Mouse (Mus musculus) left cerebral cortex, postnatal 14 days (tissue): ENCODE data around the gene Prex1. TPM values are rescaled to one million over a fixed set of nuclear protein-coding genes. Genes with fewer than 3 reads are reported as not detected.
A peak's percentile ranks its signal among the peaks of the same experiment; 100 is the strongest.

ENCODE experiments used
- DNase-seq, 2 experiments: peaks; one replicate each; pipeline ENCODE4 v3.0.0; 2021 to 2022; ENCODE audit warnings: low spot score in 2 of 2, mixed read lengths in 1 of 2
- intact Hi-C: fragments of 180-260 bp; cut with DNase I; formaldehyde crosslinking; loops from one replicate; pipeline ENCODE4 v1.15.1; 2025
- total RNA-seq, 2 experiments: library from RNA; stranded (reverse); gene quantifications; 2 replicates each; pipeline ENCODE4 v1.2.3; 2021

Gene Prex1
- total RNA-seq, 2 experiments from 2014 or later = 119 to 132 TPM

DNA sequence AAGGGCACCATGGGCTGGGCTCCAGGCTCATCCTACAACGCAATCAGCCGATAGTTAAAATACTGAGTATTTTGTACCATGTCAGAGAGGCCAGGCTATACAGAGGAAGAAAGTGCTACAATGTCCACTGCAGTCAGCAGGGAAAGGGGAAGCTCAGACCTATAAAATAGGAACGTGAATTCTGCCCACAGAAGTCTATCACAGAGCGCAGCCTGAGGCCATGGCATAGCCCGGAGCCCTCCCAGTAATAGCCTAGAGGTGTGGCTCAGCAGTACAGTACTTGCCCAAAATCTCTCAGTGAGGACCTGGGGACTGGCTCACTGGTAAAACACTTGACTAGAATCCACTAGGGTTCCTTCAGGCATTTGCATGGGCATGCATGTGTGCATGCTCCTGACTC is 14.1 kb downstream of the Prex1 start:
- intact Hi-C loops = no loop called here

GRCm38 (mm10) chr2:166694616-166695015 is 19.0 kb downstream of the Prex1 start:
- no peak for DNase-seq
- intact Hi-C loops = no loop called here

More for the DNA sequence above, 14.1 kb downstream of the Prex1 start:
- DNase-seq = no peak

- DNase-seq = no peak
- intact Hi-C loops = no loop called here
Observed at GRCm38 (mm10) chr2:166693394-166693793, 20.2 kb downstream of the Prex1 start.

DNA sequence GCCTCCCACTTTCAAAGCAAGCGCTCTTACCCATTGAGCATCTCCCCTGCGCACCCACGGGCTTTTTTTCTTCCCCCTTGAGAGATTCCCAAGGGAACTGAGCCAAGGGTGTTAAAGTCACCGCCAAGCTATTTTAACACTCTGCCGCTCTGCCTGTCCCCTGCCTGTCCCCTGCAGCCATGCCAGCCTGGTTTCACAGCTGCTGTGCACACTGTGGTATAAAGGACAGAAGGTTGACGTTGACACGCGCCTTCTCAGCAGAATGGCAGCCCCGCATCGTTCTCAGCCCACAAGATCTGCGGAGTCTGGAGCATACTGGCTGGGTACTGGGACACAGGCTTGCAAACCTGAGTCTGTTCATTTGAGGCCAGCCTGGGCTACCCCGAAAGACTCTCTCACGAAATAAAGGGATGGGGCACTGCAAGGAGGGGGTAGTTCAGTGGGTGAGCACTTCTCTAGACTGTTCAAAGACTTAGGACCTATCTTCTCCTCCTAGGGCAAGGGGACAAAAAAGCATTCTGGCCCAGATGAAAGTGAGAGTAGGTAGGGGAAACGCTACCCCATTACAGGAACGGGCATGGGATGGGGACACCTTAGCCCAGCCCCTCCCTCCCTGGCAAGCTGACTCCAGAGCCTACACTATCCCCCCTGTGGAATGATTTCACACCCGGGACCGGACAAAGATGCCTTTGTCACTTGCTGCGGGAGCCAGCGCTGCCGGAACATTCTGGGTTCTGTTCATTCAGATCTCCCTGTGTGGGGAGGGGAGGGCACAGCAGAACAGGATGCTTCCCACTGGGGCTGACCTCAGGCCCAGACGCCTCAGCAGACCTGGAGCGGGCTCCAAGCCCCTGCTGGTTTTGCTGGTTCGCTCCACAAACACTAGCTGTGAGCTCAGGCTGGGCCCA is 21.8 kb downstream of the Prex1 start:
- DNase-seq = peak; percentile 65 to 71
- intact Hi-C loops = no loop called here

- DNase-seq = no peak
- intact Hi-C loops = no loop called here
Observed at GRCm38 (mm10) chr2:166686917-166687316, 26.7 kb downstream of the Prex1 start.

DNA sequence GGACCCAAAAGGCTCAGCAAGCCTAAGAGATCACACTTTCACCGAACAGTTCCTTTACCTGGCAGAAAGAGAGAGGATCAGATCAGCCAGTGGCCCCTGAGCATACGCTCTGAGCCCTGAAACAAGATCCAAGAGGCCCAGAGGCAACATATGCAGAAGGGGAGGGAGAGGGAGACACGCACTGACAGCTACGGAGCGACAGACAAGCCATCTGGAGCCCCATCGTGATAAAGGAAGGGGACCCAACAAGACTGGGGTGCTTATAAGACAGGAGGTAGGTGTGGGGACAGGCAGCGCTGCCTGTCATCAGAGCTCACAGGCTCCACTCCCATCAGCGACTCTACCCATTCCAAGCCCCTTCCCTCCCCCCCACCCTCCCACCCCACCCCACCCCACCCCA is 27.8 kb downstream of the Prex1 start:
- intact Hi-C loops = no loop called here
- DNase-seq = no peak

DNA sequence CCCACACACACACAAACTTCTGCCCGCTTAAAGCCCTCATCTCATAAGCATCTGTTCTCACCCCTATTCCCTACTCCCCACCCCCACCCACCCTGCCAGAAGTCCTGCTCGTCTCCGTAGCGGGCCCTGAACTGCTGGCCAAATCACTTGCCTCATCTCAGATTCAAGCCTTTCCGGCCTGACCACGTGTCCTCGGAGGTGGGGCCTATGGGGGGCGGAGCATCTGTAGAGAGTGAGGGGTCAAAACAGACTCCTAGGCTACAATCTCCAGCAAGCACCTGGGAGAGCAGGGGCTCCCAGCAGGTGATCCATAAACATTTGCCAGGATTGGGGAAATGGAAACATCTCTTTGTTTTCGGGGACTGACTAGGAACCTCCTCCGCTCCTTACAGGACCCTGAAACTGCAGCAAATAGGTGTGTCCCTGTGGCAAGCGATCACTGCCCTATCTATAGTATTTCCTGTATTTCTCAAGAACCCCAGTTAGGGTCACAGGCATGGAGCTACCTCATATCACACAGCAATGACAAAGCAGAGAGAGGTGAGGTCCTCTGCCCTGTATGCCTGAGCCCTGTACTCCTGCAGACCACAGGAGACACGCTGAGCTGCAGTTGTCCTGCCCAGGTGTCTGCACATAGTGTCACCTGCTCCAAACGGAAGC is 29.6 kb downstream of the Prex1 start:
- intact Hi-C loops = no loop called here
- no peak for DNase-seq

DNA sequence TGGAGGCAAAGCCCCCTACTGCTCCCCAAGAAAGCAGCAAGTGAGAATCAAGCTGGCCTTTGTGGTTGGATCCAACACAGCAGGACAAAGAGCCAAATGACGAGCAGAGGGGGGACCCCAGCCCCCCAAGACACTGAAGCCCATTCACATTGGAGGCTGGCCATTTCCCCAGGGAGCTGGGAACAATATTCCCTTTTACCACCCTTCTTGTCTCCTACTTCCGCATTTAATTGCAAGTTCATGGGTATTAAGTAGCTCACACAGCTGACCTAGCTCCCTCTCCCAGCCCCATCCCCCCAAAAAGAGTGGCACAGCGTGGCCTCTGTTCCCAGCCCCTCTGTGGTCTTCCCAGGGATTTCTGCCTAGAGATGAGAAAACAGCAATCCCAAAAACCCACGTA is 30.8 kb downstream of the Prex1 start:
- DNase-seq = peak in 1 of 2 experiments; percentile 47
- intact Hi-C loops = no loop called here

DNA sequence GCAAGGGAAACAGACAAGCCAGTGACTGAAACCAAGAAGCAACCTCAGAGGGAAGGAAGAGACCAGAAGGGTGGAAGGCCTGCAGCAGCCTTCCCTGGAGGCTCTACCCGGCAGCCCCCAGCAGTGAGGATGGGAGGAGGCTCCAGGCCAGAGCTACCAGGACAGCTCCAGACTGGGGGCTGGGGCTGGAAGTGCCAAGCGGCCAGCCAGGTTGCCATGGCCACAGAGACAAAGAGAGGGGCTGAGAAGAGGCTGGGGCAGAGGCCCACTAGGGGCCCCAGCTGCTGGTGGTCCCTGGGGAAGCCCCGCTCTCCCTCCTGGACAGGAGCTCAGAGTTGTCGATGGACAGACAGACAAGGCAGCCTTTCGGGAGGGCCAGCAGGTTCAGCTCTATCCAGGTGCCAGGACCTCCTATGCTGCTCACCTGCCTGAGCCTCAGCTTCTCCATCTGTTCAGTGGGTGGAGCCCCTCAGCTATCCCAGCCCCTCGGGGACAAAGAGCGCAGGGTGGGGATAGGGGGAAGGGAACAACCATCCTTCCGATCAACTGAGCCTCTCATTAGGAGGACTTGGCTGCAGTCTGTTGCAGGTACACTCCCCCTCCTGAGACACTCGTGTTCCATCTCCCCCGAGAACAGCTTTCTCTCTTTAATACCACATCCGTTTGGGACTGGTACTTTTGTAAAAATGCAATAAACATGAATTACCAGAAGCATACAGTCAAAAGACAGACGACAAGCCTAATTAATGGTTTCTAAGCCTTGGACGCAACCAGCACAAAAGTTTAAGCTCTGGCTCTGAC is 34.5 kb downstream of the Prex1 start:
- intact Hi-C loops = no loop called here
- DNase-seq = no peak

DNA sequence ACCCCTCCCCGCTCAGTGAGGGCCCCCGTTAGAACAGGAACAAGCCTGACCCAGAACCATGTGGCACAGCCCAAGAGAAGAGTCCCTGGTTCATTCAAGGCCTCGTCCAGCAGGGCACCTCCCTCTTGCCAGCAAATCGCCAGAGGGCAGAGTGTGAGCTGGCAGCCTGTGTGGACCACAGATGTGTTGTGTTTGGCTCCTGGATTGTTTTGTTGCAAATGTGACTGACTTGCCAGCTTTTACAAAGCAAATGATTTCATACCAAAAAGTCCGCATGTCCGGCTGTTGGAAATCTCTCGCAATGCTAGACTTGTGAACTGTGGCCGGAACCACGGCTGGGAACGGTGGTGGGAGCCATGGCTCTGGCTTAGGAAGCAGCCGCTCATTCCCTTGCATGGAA is 36.7 kb downstream of the Prex1 start:
- peak in 1 of 2 experiments; percentile 41 for DNase-seq
- intact Hi-C loops = no loop called here

DNA sequence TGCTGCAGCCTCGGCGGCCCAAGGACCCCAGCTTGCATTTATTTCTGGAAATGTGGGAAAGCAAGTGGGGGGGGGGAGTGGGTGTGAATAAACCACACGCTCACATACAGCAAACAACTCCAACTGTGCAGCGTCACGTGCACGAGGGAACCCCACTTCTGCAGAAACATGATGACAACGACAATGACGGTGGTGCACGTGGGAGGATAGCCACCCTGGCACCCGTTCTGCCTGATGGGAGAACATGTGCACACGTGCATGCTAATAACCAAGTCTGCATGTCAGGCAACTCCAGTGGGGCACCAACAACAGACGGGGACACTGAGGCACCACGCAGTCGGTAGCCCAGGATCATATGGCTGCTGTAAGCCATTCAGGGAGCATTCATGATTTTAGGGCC is 37.1 kb downstream of the Prex1 start:
- intact Hi-C loops = no loop called here
- peak; percentile 71 to 86 for DNase-seq

DNA sequence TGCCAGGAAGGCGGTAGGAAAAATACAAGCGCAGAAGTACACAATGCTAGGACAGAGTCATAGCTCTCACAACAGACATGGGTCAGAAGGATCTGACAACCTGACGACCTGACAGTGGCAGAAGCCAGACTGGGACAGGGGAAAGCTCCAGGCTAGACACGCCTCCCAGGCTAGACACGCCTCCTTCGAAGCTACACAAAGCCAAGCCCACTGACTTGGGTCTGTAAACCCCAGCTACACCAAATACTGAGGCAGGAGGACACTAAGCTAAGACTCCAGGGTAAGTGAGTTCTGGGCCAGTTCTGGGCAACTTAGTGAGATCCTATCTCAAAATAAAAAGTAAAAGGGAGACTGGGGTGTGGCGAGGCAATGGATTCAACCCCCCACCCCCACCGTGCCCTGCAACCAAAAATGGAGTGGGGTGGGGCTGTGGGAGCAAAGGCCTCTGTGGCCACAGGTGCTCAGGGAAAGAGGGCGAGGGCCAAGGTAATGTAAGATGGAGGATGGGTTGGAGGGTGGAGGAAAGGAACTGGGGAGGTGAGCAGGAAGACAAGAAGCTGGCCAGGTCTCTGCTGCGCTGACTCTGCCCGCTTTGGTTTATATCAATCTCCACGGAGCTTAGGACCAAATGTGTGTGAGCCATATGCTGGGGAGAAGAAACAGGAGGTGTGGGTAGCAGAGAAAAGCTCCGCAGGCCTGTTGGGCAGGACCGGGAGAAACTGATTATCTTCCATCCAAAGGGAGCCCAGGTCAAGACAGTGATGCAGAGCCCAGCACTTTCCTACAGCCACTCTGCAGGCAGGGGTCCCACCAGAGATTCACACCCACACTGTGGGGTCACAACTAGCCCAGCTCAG is 37.8 kb downstream of the Prex1 start:
- intact Hi-C loops = no loop called here
- no peak for DNase-seq

- intact Hi-C loops = loop anchor here (5.0 kb wide), 1 partner anchor 38 kb away; the partner anchor contains the start of gene Prex1
- DNase-seq = no peak
Observed at GRCm38 (mm10) chr2:166674693-166675092, 38.9 kb downstream of the Prex1 start.

DNA sequence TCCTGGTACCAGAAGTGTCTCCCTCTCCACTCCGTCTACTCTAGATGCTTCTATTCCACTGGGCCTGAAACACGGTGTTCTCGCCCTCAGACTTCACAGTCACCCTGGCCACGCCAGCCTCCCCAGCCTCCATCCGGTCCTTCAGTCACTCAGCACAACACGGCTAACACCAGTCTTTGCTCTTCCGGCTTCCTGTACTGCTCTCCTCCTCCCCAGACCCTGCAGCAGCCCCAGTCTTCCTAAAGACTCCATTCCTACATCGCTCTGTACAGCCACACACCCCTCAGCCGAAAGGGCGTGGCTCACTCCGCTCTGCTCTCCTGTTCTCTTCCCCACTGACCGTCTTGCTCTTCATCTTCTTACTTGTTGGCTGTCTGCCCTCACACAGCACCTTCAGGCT is 39.7 kb downstream of the Prex1 start:
- intact Hi-C loops = loop anchor here (5.0 kb wide), 1 partner anchor 38 kb away; the partner anchor contains the start of gene Prex1
- DNase-seq = no peak

- DNase-seq = no peak
- intact Hi-C loops = loop anchor here (5.0 kb wide), 1 partner anchor 40 kb away; the partner anchor contains the start of gene Prex1
Observed at GRCm38 (mm10) chr2:166672171-166672965, 41.3 kb downstream of the Prex1 start.

GRCm38 (mm10) chr2:166671614-166672013 is 42.0 kb downstream of the Prex1 start:
- intact Hi-C loops = loop anchor here (5.0 kb wide), 1 partner anchor 41 kb away; the partner anchor contains the start of gene Prex1
- DNase-seq = no peak

DNA sequence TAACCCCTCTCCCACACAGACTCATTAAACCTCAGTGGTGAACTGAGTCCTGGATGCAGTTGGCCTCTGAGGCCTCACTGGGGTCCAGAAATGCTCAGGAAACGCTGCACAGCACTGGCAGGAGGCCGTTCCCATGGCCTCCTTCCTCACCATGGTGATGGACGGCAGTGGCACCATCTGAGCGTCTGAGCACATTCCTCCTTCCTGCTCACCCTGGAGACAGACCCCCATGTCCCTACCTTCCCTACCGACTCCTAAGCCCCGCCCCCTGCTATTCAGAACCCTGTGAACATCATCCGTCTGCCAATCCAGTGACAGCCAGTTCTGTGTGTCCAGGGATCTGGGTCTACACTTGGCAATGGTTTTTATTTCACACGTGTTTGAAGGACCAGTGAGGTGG is 42.6 kb downstream of the Prex1 start:
- DNase-seq = no peak
- intact Hi-C loops = loop anchor here (5.0 kb wide), 1 partner anchor 41 kb away; the partner anchor contains the start of gene Prex1

DNA sequence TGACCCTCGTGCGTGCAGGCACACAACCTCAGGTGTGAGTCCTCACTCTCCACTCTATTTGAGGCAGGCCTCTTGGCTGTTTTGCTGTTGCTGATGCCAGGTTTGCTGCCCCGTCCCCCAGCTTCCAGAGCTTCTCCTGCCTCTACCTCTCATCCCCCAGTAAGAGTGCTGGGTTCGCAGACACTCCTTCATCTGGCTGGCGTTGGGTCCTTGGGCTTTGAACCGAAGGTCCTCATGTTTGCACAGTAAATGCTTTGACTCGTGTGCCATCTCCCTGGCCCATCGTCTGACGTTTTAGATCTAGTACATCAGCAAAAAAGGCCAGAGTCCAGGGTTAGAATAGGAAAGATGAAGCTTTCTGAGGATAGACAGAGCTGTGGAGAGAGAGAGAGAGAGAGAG is 43.7 kb downstream of the Prex1 start:
- DNase-seq = no peak
- intact Hi-C loops = loop anchor here (5.0 kb wide), 1 partner anchor 42 kb away; the partner anchor contains the start of gene Prex1
